Mouse (Mus musculus) liver, embryonic 14.5 days (tissue): Measurements from ENCODE around the gene Rras2.

Experiments
- CTCF ChIP-seq: IDR thresholded peaks from 2 replicates; pipeline ENCODE4 v1.5.1; 2016; ENCODE audit warnings: antibody characterized with exemption, low read depth, control low read depth
- EP300 ChIP-seq: IDR thresholded peaks from 2 replicates; pipeline ENCODE4 v1.6.1; 2016; ENCODE audit warnings: antibody characterized with exemption, low read depth

- TF ChIP-seq CTCF (no peak), EP300 (no peak)
These were observed 28.7 kb downstream of the Rras2 start for GRCm38 (mm10) chr7:114088918-114089317.
